Mouse (Mus musculus) cerebellum, adult 9-10 months (tissue): Measurements from ENCODE around the gene Epb41.

Source experiments
- DNase-seq: peaks from one replicate; pipeline ENCODE4 v3.0.0; 2022

The Epb41 gene

GRCm38 (mm10) chr4:132039975-132040645 lies 35.0 kb downstream of the Epb41 start:
- no peak for DNase-seq

- no peak for DNase-seq
Observed at GRCm38 (mm10) chr4:132039521-132039920, 35.6 kb downstream of the Epb41 start.

- DNase-seq: no peak
Observed at GRCm38 (mm10) chr4:132038809-132039208, 36.3 kb downstream of the Epb41 start.

GRCm38 (mm10) chr4:132037991-132038390 lies 37.1 kb downstream of the Epb41 start:
- DNase-seq: no peak

GRCm38 (mm10) chr4:132037137-132037536 lies 38.0 kb downstream of the Epb41 start:
- DNase-seq: no peak

- no peak for DNase-seq
Observed at GRCm38 (mm10) chr4:132034242-132034641, 40.9 kb downstream of the Epb41 start.

- DNase-seq: no peak
Observed at GRCm38 (mm10) chr4:132033183-132033582, 41.9 kb downstream of the Epb41 start.

GRCm38 (mm10) chr4:132029851-132030741 lies 45.0 kb downstream of the Epb41 start:
- no peak for DNase-seq

GRCm38 (mm10) chr4:132027806-132028205 lies 47.3 kb downstream of the Epb41 start:
- DNase-seq: no peak

GRCm38 (mm10) chr4:132027167-132027566 lies 48.0 kb downstream of the Epb41 start:
- DNase-seq: no peak

GRCm38 (mm10) chr4:132025738-132026527 lies 49.2 kb downstream of the Epb41 start:
- DNase-seq: no peak

- DNase-seq: no peak
Observed at GRCm38 (mm10) chr4:132025264-132025663, 49.9 kb downstream of the Epb41 start.

GRCm38 (mm10) chr4:132023816-132024215 lies 51.3 kb downstream of the Epb41 start:
- DNase-seq: no peak

- no peak for DNase-seq
Observed at GRCm38 (mm10) chr4:132022639-132023038, 52.5 kb downstream of the Epb41 start.

GRCm38 (mm10) chr4:132021883-132022282 lies 53.2 kb downstream of the Epb41 start:
- no peak for DNase-seq

GRCm38 (mm10) chr4:132018547-132018946 lies 56.6 kb downstream of the Epb41 start:
- DNase-seq: no peak

GRCm38 (mm10) chr4:132015374-132015773 lies 59.7 kb downstream of the Epb41 start:
- no peak for DNase-seq

GRCm38 (mm10) chr4:132011619-132012018 lies 63.5 kb downstream of the Epb41 start:
- DNase-seq: no peak

GRCm38 (mm10) chr4:132010416-132010815 lies 64.7 kb downstream of the Epb41 start:
- no peak for DNase-seq

- DNase-seq: no peak
Observed at GRCm38 (mm10) chr4:132008191-132008590, 66.9 kb downstream of the Epb41 start.

- no peak for DNase-seq
Observed at GRCm38 (mm10) chr4:132007123-132007522, 68.0 kb downstream of the Epb41 start.

GRCm38 (mm10) chr4:131998641-131999040 lies 76.5 kb downstream of the Epb41 start:
- no peak for DNase-seq

- DNase-seq: peak; percentile 52
Observed at GRCm38 (mm10) chr4:131997476-131997875, 77.6 kb downstream of the Epb41 start.
